Mouse (Mus musculus) ES-CJ7 (cell line): ENCODE measurements at regions not wholly inside any gene's neighbourhood (a gene's known extent, or its start where the extent isn't known, plus 50 kb on each side); places are given as distances from the start of the nearest gene placed in this dataset.
A peak's percentile ranks its signal among the peaks of the same experiment; 100 is the strongest.

Experiments used
- DNase-seq: peaks from one replicate; pipeline ENCODE4 v3.0.0; 2011; ENCODE audit warnings: low read depth, low spot score

DNA sequence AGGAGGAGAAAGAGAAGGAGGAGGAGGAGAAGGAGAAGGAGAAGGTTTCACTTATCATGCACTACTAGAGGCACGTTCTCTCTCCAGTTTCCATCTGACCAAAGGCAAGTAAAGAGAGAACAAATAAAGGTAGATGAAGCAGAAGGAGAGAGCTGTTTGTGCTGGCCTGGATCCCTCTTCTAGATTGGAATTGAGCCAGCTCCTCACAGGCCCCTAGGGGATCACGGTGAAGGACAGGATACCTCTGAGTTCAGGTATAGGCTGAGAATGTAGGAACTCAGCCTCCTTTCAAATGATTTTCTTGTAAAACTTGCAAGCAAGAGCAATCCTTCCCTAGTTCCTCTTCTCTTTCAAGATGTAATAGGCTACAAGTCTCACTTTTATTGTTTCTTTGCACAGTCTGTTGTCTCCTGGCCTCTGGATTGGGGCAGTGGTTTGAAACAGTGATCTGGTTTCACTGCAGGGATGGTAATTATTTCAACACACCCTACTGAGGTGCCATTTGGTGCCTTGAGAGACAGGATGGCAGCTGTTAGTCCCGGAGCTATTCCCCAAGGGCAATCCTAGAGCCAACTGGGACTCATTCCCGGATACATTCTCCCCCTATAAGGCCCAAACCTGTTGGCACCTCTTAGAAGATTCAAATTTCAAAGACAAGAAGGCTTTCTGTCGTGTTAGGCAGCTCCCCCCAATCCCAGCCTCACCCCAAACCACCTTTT is 134.8 kb downstream of the Gm9817 start:
- DNase-seq, result no peak

DNA sequence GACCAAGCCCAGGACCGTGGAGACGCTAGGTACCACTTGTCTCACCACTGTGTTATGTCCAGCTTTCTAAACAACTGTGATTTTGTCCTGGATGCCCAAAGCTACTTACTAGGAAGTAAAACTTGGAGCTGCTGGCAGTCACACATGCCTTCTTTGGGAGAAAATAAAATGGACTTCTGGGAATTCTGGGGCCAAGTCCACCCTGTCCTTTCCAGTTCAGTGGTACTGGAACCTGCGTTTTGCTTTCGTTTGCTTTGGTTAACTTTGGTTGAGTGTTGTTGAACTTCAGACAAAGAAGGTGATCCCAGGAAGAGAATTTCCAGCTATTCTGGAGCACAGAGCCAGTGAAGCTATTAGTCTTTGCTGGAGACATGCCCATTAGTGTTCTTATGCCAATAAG is 139.8 kb downstream of the Gm9817 start:
- no peak for DNase-seq

- no peak for DNase-seq
These were observed 141.2 kb downstream of the Gm9817 start for GRCm38 (mm10) chr13:45219671-45220070.

DNA sequence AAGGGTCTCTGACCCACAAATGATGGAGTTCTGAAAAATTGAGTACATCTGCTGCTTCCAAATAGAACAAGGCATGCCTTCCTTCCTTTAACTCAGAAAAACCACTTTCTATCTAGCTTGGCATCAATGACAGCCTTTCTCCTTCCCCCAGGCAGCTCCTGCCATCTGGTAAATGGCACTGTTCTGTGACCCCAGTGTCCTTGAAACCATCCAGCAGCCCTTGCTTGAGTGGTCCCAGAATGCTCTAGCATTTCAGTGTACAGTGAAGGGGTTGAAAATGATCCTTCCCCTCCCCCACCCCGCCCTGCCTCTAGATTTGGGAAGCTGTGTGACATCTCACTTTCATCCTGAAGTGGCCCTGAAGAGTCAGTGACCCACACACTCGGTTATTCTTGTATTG is 152.3 kb downstream of the Gm9817 start:
- DNase-seq, result no peak

DNA sequence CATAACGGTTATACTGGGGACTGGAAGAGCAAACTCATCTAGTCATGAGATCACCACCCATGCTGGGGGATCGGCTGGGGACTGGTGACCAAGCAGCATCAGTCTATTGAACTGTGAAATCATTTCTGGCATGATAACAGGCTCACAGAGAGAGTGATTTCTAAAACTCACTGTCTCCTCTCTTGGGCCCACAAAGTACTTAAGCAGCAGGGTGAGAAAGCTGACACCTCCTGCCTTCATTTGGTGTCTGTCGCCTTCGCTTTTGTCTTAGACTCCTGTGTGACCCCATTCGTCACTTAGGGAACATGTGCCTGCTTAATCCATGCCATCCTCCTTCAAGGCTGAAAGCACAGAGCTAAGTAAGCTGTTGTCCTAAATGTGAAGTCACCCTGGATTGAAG is 154.3 kb upstream of the Mylip start:
- no peak for DNase-seq

GRCm38 (mm10) chr13:45238258-45238657 is 151.3 kb upstream of the Mylip start:
- DNase-seq, result no peak

GRCm38 (mm10) chr13:45239153-45239552 is 150.4 kb upstream of the Mylip start:
- DNase-seq, result no peak

DNA sequence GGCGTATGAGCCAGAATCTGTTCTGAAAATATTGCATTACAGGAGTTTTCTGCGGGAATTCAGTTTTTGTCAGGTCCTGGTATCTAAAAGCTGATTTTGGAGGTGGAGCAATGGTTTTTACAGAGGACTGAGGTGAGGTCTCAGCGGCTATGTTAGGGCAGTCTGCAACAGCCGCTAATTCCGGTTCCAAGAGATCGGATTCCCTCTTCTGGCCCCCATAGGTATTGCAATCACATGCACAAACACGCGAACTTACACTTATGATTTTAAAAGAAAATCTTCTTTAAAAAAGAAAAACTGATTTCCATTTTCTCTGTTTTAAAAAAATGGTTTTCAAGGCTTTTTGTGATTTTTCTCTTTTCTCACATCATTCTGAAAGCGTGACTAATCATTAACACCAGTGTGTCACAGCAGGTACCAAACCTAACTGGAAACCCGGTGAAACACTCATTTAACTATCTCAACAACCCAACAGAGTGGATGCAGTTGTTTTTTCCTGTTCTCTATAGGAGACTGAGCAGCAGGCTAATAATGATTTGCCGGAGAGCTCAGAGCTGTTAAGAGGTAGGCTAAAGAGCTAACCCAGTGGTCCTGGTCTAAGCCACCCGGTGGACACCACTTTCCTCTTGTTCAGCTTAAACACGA is 149.4 kb upstream of the Mylip start:
- DNase-seq, result peak; percentile 47

- DNase-seq, result peak; percentile 12
These were observed 147.3 kb upstream of the Mylip start for GRCm38 (mm10) chr13:45242261-45242660.

DNA sequence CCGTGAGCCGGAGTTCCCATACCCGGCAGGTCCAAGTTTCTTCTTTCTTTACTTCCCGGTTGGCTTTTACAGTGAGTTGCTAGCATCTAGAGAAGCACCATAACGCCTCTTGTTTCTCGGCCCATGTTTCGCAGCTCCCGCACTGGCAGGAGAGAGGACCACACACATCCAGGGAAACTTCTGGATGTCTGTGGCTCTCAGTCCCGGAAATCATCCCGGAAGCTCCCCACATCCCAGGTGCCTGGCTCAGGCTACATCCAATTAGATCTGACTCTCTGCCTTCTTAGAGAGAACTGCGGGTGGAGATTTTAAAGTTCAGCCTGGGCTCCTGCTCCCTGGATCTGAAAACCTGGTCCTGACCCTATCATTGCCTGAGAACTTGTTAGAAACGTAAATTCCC is 146.8 kb upstream of the Mylip start:
- DNase-seq, result no peak

DNA sequence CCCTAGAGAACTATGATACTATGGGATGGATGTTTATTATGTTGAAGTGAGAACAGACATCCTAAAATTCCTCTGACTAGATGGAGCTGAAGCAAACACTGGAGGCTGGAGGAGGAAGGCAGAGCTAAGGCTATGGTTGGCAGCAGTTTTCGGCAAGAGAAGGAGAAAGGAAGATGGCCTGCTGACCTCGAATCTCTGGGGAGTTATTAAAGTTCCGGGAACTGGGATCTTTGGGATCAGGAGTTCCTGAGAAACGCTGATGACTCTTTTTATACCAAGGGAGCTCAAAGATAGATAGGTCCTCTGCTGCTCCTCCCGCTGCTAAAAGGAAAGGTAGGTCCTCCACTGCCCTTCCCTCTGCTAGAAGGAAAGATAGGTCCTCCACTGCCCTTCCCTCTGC is 143.9 kb upstream of the Mylip start:
- no peak for DNase-seq

DNA sequence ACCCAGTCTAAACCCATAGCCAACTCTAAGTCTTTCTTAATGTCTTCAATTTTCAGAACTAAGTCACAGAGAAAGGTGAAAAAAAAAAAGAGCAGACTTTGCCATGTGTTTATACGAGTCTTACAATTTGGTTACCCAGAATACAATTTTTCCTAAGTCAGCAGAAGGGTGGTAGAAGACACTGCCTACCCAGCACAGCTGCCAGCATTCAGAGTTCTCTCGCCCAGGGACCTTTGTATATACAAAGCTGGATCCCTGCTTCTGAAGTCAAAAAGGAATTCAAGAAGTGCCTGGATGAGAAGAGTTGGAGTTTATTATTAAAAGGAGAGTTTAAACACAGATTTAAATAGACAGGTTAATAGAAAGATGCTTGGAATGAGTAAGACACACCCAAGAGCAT is 143.2 kb upstream of the Mylip start:
- DNase-seq, result no peak

- DNase-seq, result no peak
These were observed 139.5 kb upstream of the Mylip start for GRCm38 (mm10) chr13:45250028-45250427.

- no peak for DNase-seq
These were observed 138.5 kb upstream of the Mylip start for GRCm38 (mm10) chr13:45251068-45251467.

DNA sequence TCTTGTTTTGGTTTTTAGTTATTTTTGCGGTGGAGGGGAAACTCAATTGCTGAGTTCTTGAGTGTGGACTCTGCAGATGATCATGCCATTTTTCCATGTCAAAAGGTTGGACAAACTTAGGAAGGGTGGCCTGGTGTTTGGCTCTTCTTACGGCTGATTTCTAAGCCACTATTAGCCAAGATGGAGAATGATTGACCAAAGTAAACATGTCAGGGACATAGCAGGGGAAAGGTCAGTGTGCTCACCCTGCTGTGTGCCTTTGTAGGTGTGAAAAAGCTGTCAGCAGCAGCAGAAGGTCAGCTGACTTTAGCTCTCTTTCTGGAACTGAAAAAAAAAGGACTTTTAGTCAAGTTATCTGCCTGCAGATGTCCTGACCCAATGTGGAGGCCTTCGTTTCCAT is 137.4 kb upstream of the Mylip start:
- DNase-seq, result no peak

DNA sequence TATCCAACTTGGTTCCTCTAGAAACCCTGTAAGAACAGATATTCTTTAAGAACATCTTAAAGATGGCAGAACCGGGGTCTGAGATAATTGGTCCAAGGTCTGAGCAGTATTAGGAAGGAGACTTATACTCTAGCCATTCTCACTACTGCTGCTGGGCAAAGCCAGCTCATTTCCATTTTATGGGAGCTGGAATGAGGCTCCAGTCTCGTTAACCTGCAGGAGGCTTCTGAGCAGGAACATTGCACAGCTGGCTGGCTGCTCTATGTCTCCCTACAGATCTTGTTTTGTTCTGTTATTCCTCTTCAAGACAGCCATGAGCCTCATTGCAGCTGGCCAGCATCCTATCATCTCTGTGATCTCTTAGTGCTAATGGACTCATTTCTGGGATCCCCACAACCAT is 136.3 kb upstream of the Mylip start:
- DNase-seq, result no peak

GRCm38 (mm10) chr13:45255277-45255676 is 134.3 kb upstream of the Mylip start:
- no peak for DNase-seq

DNA sequence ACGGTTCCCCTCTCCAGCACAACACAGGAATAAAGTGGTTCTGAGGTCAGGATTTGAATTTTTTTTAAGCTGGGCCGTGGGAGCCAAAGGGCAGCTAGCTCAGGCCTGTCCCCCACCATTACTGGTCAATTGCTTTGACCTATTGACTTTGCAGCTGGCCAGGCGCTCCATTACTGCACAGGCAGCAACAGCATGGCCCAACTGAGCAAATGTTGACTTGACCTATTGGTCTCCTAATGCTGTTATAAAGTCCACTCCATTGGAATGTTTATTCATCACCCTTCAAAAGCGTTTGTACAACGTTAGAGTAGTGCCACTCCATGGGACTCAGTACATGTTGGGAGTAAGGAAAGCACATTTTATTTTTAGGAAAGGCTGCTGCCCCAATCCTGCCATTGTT is 127.5 kb upstream of the Mylip start:
- DNase-seq, result no peak

- no peak for DNase-seq
These were observed 123.1 kb upstream of the Mylip start for GRCm38 (mm10) chr13:45266287-45267064.

DNA sequence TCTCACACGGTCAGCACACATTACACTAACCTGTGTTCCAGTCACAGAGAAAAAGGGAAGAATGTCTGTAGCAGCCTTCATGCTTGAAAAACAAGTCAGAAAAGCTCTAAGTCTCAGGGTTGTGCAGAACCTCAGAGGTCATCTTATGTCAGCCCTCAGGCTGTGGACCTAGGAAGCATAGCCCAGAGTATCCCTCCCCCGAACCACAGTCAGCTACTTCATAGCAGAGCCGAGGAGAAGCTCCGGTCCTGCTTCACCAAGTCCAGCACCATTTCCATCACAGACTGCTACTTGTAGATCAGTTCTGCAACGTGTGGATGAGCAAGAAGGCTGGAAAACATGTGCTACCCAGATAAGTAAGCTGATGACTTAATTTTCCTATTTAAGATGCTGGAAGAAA is 122.1 kb upstream of the Mylip start:
- DNase-seq, result no peak

GRCm38 (mm10) chr13:45267906-45268305 is 121.6 kb upstream of the Mylip start:
- DNase-seq, result no peak

GRCm38 (mm10) chr13:45274261-45274884 is 115.2 kb upstream of the Mylip start:
- DNase-seq, result no peak
